Mouse (Mus musculus) liver, embryonic 18 days (tissue): ENCODE measurements around the gene Ick. TPM values are rescaled to one million over a fixed set of nuclear protein-coding genes. Genes with fewer than 3 reads are reported as not detected.

Experiments
- polyA plus RNA-seq: library from polyadenylated mRNA; depleted of rRNA; stranded (reverse); fragments of >200 nt; gene quantifications from 2 replicates; pipeline ENCODE4 v1.2.3, GENCODE M21; 2012; rRNA removed

Gene Ick
- polyA plus RNA-seq = 5.8 and 6.2 TPM in 2 replicates

DNA sequence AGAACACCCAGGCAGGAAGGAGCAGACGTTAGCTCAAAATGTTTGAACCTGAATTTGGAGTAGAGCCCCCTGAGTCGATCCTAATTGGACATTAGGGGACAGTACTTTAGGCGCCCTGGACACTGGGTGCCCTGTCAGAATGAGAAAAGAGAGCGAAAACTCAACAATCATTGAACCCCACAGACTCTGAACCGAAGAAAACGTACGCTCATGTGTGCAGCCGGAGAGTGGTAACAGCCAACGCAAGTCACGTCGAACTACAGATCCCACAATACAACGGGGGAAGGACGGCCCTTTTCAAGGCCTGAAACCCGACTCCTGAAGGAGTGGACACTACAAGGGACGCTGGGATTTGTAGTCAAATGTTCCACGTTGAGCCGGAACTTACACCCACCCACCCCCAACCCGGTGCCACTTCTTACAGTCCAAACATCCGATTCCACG, at the start of gene Ick, which contains the start of gene Fbxo9:
TSS of gene Ick (plus strand) at position 397 of the 444 bp plus-strand sequence.
TSS of gene Fbxo9 (minus strand) at position 270 of the 444 bp plus-strand sequence.

GRCm38 (mm10) chr9:78182474-78182873, 73.5 kb downstream of the Ick start, which contains the start of gene Gsta4:
Gene Gsta4 (plus strand): TSS chr9:78182774.

Other genes with a start within 250 kb of the Ick start
- 21.1 and 38.3 TPM in 2 replicates for gene Elovl5, start 191.8 kb upstream of the Ick start, polyA plus RNA-seq
- 0.04 TPM in 1 of 2 replicates, not detected in the other for gene Gcm1, start 57.3 kb upstream of the Ick start, polyA plus RNA-seq
- gene Fbxo9, start 127 bp upstream of the Ick start, polyA plus RNA-seq = 48.5 and 53.3 TPM in 2 replicates
- gene Gsta4, start 73.6 kb downstream of the Ick start, polyA plus RNA-seq = 17.7 and 18.5 TPM in 2 replicates
- not detected in 2 replicates for gene Gsta1, start 121.5 kb downstream of the Ick start, polyA plus RNA-seq
- gene Gm3776, start 147.9 kb downstream of the Ick start, polyA plus RNA-seq = 0.11 TPM in 1 of 2 replicates, not detected in the other
- gene Gm10639, start 180.7 kb downstream of the Ick start, polyA plus RNA-seq = 0.06 TPM in 1 of 2 replicates, not detected in the other
- not detected in 2 replicates for gene Omt2a, start 205.6 kb downstream of the Ick start, polyA plus RNA-seq
- not detected in 2 replicates for gene Omt2b, start 218.4 kb downstream of the Ick start, polyA plus RNA-seq
- 0.09 and 0.59 TPM in 2 replicates for gene Gsta2, start 246.6 kb downstream of the Ick start, polyA plus RNA-seq